Mouse (Mus musculus) bone marrow macrophage, adult 2 months (primary cell): Measurements from ENCODE around the gene Hnrnpk. TPM values are rescaled to one million over a fixed set of nuclear protein-coding genes. Genes with fewer than 3 reads are reported as not detected.

Experiments
- H3K27ac ChIP-seq: 2 replicates; pipeline ENCODE4 v1.5.1; 2012; ENCODE audit warnings: low read depth, low read length; ENCODE audit not compliant: insufficient read depth
- H3K4me1 ChIP-seq: 2 replicates; pipeline ENCODE4 v1.6.1; 2012; ENCODE audit warnings: low read length; ENCODE audit not compliant: control insufficient read depth, insufficient read depth
- H3K4me3 ChIP-seq: 2 replicates; pipeline ENCODE4 v1.5.1; 2012; ENCODE audit warnings: mild to moderate bottlenecking, low read length, moderate library complexity; ENCODE audit not compliant: insufficient read depth
- CTCF ChIP-seq: IDR thresholded peaks from 2 replicates; pipeline ENCODE4 v1.5.1; 2012; ENCODE audit warnings: low read depth, mild to moderate bottlenecking, low read length, moderate library complexity
- POLR2A ChIP-seq: IDR thresholded peaks from 2 replicates; pipeline ENCODE4 v1.6.1; 2012; ENCODE audit warnings: mild to moderate bottlenecking, low read depth, low read length, borderline replicate concordance
- polyA plus RNA-seq: library from polyadenylated mRNA; stranded (reverse); fragments of >200 nt; gene quantifications from 2 replicates; pipeline ENCODE4 v1.2.4, GENCODE M21; 2012; ENCODE audit not compliant: missing spikeins, insufficient read depth, insufficient read length

Hnrnpk gene
- polyA plus RNA-seq, 1 experiment: 846 TPM

DNA sequence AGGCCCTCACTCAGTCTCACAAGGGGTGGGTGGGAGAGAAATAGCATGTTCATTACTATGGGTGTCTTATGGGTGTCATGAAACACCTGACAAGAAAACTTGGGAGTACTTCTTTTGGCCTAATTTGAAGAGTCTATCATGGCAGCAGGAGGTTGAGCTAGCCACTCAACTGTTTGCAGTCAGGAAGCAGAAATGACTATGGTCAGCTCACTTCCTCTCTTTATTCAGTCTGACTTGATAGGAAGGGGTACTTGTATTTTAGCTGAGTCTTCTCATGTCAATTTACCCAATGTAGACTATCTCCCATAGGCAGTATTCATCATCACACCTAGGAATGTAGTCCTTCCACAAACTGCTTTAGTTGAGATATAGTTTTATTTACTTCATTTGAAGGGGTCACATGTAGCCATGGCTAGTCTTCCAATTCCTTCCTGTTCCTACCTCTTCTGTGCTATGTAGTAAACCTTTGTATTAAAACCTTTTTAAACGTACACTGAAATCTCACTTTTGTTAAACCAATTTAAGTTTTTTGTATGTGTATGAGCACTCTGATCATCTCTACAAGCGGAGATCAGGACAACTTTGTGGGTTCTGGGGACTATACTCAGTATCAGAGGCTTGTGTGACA lies 13.7 kb downstream of the Hnrnpk start:
- Histone ChIP-seq H3K27ac (0 out of 2 replicates have a peak overlapping the region, but pooled peaks have one; percentile 3), H3K4me3 (no peak overlapping the region), H3K4me1 (peaks cover 5% of the 10 kb centered on the region)
- TF ChIP-seq CTCF (no peak), POLR2A (no peak)

DNA sequence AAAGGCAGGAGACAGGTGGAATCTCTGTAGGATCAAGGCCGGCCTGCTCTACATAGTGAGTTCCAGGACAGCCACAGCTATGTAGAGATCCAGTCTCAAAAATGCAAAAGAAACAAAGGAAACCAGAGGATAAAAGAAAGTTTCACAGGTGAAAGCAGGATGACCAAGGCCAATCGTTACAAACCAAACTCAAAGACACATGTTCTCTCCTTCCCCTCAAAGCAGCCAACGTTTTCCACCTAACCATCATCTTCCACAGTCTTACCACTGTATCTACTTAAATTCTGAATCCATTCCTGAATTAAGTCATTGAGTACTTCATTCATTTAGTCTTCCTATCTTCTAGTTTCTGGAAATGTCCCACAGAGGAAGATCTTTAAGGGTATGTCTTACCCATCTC lies 14.8 kb downstream of the Hnrnpk start:
- H3K27ac ChIP-seq: no peak overlapping the region
- TF ChIP-seq POLR2A (no peak), CTCF (no peak)
- H3K4me3 ChIP-seq: no peak overlapping the region
- H3K4me1 ChIP-seq: peaks cover 11% of the 10 kb centered on the region

DNA sequence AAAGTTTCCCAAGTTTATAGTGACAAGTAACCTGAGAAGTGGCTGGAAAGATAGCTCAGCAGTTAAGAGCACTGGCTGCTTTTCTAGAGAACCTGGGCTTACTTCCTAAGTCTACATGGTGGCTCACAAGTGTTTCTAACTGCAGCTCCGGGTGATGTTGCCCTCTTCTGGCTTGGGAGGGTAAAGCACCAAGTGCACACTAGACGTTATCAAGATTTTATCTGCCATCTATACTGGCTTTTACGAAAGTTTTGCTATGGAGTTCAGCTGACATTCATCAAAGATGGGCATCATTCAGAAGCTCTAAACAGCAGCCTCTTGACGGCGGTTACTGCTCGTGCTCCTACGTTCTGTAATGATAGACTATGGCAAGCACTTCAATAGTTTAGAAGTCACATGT lies 15.2 kb downstream of the Hnrnpk start:
- H3K27ac ChIP-seq: no peak overlapping the region
- TF ChIP-seq POLR2A (no peak), CTCF (peak; percentile 16; the same call in 1 of the 2 replicates)
- peaks cover 11% of the 10 kb centered on the region for H3K4me1 ChIP-seq
- H3K4me3 ChIP-seq: no peak overlapping the region

DNA sequence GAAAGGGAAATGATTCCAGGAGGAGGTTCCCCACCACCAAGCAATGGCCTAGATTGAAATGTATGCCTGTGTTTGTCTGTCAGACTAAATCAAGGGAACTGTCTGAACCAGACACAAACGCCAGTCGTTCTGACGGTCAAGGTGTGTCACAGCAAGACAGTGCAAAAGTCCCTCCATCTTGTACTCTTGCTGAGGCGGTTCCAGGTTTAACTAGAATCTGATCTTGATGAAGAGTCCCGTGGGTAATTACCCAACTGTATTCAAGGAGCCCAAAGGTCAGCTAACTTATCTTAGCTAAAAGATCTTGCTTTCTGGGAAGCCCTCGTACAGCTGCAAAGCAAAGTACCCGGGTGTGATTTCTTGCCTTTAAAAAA lies 17.6 kb downstream of the Hnrnpk start:
- TF ChIP-seq CTCF (no peak), POLR2A (no peak)
- peaks cover 11% of the 10 kb centered on the region for H3K4me1 ChIP-seq
- H3K4me3 ChIP-seq: peak overlapping the region; percentile 69
- no peak overlapping the region for H3K27ac ChIP-seq

DNA sequence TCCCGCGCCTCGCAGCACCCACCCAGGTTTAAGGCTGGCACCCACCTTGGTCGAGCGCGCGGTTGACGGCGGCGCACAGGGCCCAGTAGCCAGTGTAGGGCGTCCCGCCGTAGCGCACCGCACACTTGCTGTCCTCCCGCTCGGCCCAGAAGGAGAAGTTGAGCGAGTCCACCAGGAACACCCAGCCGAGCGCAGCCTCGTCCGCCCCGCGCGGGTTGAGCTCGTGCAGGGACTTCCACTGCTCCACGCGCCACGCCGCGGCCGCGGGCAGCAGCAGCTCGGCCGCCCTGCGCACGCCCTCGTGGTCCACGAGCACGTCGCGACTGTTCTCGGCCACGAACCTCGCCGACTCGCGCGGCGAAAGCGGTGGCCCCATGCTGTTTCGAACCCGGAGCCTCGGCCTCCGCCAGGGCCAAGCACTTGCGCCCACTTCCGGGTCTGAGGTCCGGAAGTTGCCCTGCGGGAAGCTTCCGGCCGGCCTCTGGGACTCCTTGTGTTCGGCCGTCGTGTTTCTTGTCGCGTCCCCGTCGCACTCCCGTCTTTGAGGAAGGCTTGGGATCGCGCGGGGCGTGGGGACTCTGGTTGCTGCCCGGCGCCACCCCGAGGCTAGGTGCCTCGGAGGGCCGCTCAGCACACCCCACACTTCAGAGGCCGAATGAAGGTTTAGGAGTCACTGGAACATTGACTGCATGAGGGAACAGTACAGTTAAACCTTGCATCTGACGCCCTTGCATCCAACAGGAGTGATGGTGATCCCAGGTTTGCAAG lies 18.2 kb downstream of the Hnrnpk start, which contains the start of gene 2210016F16Rik:
TSS of gene 2210016F16Rik (minus strand) at position 447 of the 768 bp plus-strand sequence.
- Histone ChIP-seq H3K27ac (peak within 1 kb of the TSS; percentile 28), H3K4me1 (peaks cover 9% of the 10 kb centered on the region), H3K4me3 (peak within 1 kb of the TSS; percentile 69)
- TF ChIP-seq POLR2A (0 out of 2 replicates have a peak, but pooled peaks have one; percentile 23), CTCF (no peak)

DNA sequence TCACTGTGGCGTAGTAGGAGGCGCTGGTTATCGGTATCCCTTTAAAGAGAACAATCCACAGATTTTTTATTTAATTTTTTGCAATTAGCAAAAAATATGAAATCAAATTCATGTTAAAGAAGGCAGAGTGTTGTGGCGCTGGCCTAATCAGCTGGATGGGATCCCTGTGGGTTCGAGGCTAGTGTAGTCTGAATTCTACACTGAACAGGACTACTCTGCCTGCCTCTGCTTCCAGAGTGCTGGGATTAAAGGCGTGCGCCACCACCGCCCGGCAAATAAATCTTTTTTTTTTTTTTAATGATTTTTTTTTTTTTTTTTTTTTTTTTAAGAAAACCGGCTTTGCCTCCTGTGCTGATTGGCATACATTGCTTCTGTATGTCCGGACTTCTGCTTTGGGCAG lies 18.8 kb downstream of the Hnrnpk start:
- no peak overlapping the region for H3K27ac ChIP-seq

DNA sequence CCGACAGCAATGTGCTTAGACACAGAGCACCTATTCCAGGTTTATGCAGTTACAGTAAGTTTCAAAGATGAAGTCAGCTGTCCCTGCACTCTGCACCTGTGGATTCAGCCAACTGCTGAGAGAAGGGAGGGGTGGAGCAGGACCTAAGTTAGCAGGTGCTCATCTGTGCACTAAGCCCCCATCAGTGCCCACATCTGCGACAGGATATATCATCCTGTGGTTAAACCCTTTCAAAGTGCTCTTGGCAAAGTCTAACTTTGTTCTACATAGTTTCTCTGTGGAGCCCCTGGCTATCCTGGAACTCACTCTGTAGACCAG lies 30.0 kb downstream of the Hnrnpk start:
- H3K4me3 ChIP-seq: no peak overlapping the region
- H3K4me1 ChIP-seq: no peaks in the 10 kb centered on the region; the same call in 1 of the 2 replicates
- TF ChIP-seq CTCF (no peak), POLR2A (no peak)
- H3K27ac ChIP-seq: no peak overlapping the region

More for the DNA sequence above, 18.8 kb downstream of the Hnrnpk start:
- Histone ChIP-seq H3K4me1 (peaks cover 9% of the 10 kb centered on the region), H3K4me3 (peak overlapping the region; percentile 69)
- TF ChIP-seq CTCF: no peak
- TF ChIP-seq POLR2A: no peak

DNA sequence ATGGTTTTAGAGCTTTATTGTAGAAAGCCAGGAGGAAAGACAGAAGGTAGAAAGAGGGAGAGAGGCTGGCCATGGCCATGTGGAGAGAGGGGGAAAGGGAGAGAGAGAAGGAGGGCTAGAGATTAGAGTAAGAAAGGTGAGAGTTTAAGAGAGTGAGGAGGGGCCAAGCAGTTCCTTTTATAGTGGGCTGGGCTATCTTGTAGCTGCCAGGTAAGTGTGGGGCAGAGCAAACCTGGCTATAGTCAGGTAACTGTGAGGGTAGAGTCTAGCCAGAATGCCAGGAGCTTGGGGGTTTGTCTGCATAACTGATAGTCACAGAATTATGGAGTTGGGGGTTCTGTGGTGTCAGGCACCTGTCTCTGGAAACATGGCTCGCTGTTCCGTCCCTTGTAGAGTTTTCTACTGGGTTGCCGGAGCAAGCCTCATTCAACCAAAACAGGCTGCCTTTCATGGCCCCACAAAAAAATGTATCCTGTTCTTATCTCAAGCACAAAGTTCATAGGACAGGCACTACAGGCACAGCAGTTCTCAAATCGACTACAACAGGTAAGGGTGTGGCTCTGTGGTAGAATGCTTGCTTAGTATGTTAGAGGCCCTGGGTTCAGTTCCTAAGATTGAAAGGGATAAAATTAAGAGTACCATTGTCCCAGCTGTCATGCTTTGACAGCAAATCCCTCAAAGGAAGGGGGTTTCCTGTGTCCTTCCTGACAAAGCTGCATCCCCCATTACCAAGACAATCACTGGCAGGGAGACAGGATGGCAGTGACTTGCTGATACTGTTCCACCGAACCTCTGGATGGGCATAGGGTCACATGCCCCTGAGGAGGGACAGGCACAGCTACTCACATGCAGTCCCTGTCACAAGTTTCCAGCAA lies 30.6 kb downstream of the Hnrnpk start:
- H3K27ac ChIP-seq: no peak overlapping the region
- no peak overlapping the region for H3K4me3 ChIP-seq
- H3K4me1 ChIP-seq: no peaks in the 10 kb centered on the region; the same call in 1 of the 2 replicates
- TF ChIP-seq CTCF: no peak
- TF ChIP-seq POLR2A: no peak

DNA sequence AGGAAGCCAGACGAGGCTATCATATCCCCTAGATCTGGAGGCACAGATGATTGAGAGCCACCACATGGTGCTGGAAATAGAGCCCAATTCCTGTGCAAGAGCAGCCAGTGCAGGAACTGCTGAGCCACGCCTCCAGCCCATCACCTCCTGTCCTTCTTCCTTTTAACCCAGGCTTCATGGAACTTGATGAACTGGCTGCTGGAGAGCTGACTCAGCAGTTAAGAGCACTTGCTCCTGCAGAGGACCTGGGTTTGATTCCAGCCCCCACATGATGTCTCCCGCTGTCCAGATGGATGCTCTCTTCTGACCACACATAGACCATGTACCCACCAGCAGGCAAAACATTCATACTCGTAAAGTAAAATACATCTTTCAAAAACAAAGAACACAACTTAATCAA lies 34.3 kb downstream of the Hnrnpk start:
- H3K27ac ChIP-seq: no peak overlapping the region
- peaks cover 9% of the 10 kb centered on the region for H3K4me1 ChIP-seq
- H3K4me3 ChIP-seq: no peak overlapping the region
- TF ChIP-seq CTCF (no peak), POLR2A (no peak)
